Mouse (Mus musculus) forebrain, postnatal 0 days (tissue): ENCODE results near the gene Unc13a. TPM values are rescaled to one million over a fixed set of nuclear protein-coding genes. Genes with fewer than 3 reads are reported as not detected.
A peak's percentile ranks its signal among the peaks of the same experiment; 100 is the strongest.

Experiments
- ATAC-seq: fragments of 200-750 bp; cut with Nextera tagmentation; 2 replicates; pipeline ENCODE4 v1.8.0; 2017; ENCODE audit warnings: mild to moderate bottlenecking, moderate library complexity
- DNase-seq: peaks from one replicate; pipeline ENCODE4 v3.0.0-alpha.2; 2015
- H3K27ac ChIP-seq: fragments of 300-500 bp; sonication (generic); 2 replicates; pipeline ENCODE4 v1.5.1; 2014; ENCODE audit warnings: low read depth, mild to moderate bottlenecking, antibody characterized with exemption, low read length, moderate library complexity, mixed read lengths
- H3K27me3 ChIP-seq: fragments of 300-500 bp; sonication (generic); 2 replicates; pipeline ENCODE4 v1.6.1; 2014; ENCODE audit warnings: mild to moderate bottlenecking, low read length, mixed read lengths; ENCODE audit not compliant: insufficient read depth
- H3K36me3 ChIP-seq: fragments of 300-500 bp; sonication (generic); 2 replicates; pipeline ENCODE4 v1.6.1; 2014; ENCODE audit warnings: mild to moderate bottlenecking, moderate library complexity; ENCODE audit not compliant: insufficient read depth
- H3K4me1 ChIP-seq: fragments of 300-500 bp; sonication (generic); 2 replicates; pipeline ENCODE4 v1.6.1; 2014; ENCODE audit warnings: antibody characterized with exemption; ENCODE audit not compliant: insufficient read depth
- H3K4me2 ChIP-seq: fragments of 300-500 bp; sonication (generic); 2 replicates; pipeline ENCODE4 v1.6.1; 2014; ENCODE audit warnings: low read depth, mild to moderate bottlenecking, moderate library complexity
- H3K4me3 ChIP-seq: fragments of 300-500 bp; sonication (generic); 2 replicates; pipeline ENCODE4 v1.5.1; 2014; ENCODE audit warnings: low read depth, low read length, mixed read lengths
- H3K9ac ChIP-seq: fragments of 300-500 bp; sonication (generic); 2 replicates; pipeline ENCODE4 v1.6.1; 2014; ENCODE audit warnings: mild to moderate bottlenecking
- H3K9me3 ChIP-seq: fragments of 300-500 bp; sonication (generic); 2 replicates; pipeline ENCODE4 v1.6.1; 2016; ENCODE audit warnings: low read length
- CTCF ChIP-seq: sonication (generic); IDR thresholded peaks from 2 replicates; pipeline ENCODE4 v1.5.1; 2016; ENCODE audit warnings: antibody characterized with exemption, control low read depth, low read depth
- WGBS: fragments of 180-500 bp; shearing (Covaris S2); extraction: QIAGEN DNeasy Blood & Tissue Kit; methylation state at CpG from one replicate; pipeline ENCODE4 v1.1.7; 2014; 5-methylcytosine and 5-hydroxymethylcytosine counted together
- polyA plus RNA-seq: library from polyadenylated mRNA; unstranded; fragments of >200 nt; fragmentation: Nextera tagmentation; extraction: Ambion mirVana; gene quantifications from 2 replicates; pipeline ENCODE4 v1.2.1, GENCODE M21; 2015
- total RNA-seq: library from RNA; depleted of rRNA; stranded (reverse); fragments of >200 nt; gene quantifications from 2 replicates; pipeline ENCODE4 v1.2.3, GENCODE M21; 2014

The Unc13a gene
- total and polyA plus RNA-seq, 2 experiments from 2014 or later: 18.8 to 89.2 TPM

- H3K9ac ChIP-seq: no peak overlapping the region
- H3K4me3 ChIP-seq: no peak overlapping the region
- H3K9me3 ChIP-seq: no peaks in the 10 kb centered on the region
- no peak overlapping the region for H3K27ac ChIP-seq
- WGBS: 8% methylated on average over 8 of the region's 8 CpGs
- no peak overlapping the region for H3K4me2 ChIP-seq
- H3K4me1 ChIP-seq: peaks cover 5% of the 10 kb centered on the region; the same call in 1 of the 2 replicates
- H3K36me3 ChIP-seq: no peaks in the 10 kb centered on the region
- peaks cover 98% of the 10 kb centered on the region for H3K27me3 ChIP-seq
- DNase-seq (no peak), ATAC-seq (no peak)
- no peak for TF ChIP-seq CTCF
Observed at GRCm38 (mm10) chr8:71687616-71688015, 16.1 kb upstream of the Unc13a start.

GRCm38 (mm10) chr8:71686143-71686734, 14.7 kb upstream of the Unc13a start:
- Histone ChIP-seq H3K9me3 (no peaks in the 10 kb centered on the region), H3K9ac (peak overlapping the region; percentile 46), H3K4me1 (peaks cover 5% of the 10 kb centered on the region; the same call in 1 of the 2 replicates), H3K4me2 (peak overlapping the region; percentile 59), H3K27ac (no peak overlapping the region), H3K27me3 (peaks cover 97% of the 10 kb centered on the region), H3K4me3 (peak overlapping the region; percentile 42), H3K36me3 (no peaks in the 10 kb centered on the region)
- peak; percentile 21 for ATAC-seq
- TF ChIP-seq CTCF: no peak
- WGBS: 4% methylated on average over 23 of the region's 23 CpGs
- no peak for DNase-seq

DNA sequence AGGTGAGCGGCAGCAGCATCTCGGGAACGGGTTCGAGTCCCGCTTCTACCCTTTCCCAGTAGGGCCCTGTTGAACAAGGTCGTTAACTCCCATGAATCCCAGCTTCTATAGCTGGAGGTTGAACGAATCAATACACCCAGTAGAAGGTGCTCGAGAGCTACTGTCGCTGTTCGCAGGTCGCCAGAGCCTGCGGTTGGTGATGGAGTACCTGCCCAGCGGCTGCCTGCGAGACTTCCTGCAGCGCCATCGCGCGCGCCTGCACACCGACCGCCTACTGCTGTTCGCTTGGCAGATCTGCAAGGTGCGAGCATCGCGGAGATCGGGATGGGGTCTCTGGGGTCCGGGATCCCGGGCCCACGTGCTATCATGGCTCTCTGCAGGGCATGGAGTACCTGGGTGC, 14.0 kb upstream of the Unc13a start:
- Histone ChIP-seq H3K9me3 (no peaks in the 10 kb centered on the region), H3K36me3 (no peaks in the 10 kb centered on the region), H3K4me1 (peaks cover 5% of the 10 kb centered on the region; the same call in 1 of the 2 replicates), H3K4me3 (peak overlapping the region; percentile 42), H3K27me3 (peaks cover 98% of the 10 kb centered on the region), H3K4me2 (peak overlapping the region; percentile 59), H3K27ac (no peak overlapping the region), H3K9ac (peak overlapping the region; percentile 46)
- DNase-seq (peak; percentile 68), ATAC-seq (peak; percentile 60)
- WGBS: 6% methylated on average over 29 of the region's 29 CpGs
- peak; percentile 68 for TF ChIP-seq CTCF

- no peak for ATAC-seq
- Histone ChIP-seq H3K9ac (no peak overlapping the region), H3K4me3 (no peak overlapping the region), H3K27ac (no peak overlapping the region), H3K27me3 (peaks cover 98% of the 10 kb centered on the region), H3K9me3 (no peaks in the 10 kb centered on the region), H3K36me3 (no peaks in the 10 kb centered on the region), H3K4me1 (peaks cover 5% of the 10 kb centered on the region; the same call in 1 of the 2 replicates), H3K4me2 (no peak overlapping the region)
- WGBS: 12% methylated on average over 10 of the region's 10 CpGs
- DNase-seq: no peak
- no peak for TF ChIP-seq CTCF
Observed at GRCm38 (mm10) chr8:71684701-71685100, 13.1 kb upstream of the Unc13a start.

DNA sequence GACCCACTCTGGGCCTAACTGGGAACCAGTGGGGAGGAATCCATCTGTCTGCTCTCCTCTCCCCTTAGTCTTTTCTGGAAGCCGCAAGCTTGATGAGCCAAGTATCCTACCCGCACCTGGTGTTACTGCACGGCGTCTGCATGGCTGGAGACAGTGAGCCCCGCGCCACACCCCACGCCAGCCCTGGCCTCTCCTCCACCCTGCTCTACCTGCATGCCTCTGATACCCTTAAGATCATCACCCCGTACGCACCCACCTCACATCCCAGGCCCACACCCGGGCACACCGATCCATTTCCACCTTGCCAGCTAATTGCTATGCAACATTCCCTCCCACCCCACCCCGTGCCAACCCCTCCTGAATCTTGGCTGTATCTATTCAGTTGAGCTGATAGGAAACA, 11.3 kb upstream of the Unc13a start:
- Histone ChIP-seq H3K9me3 (no peaks in the 10 kb centered on the region), H3K4me2 (no peak overlapping the region), H3K27ac (no peak overlapping the region), H3K27me3 (peaks cover 90% of the 10 kb centered on the region), H3K36me3 (no peaks in the 10 kb centered on the region), H3K9ac (no peak overlapping the region), H3K4me3 (no peak overlapping the region), H3K4me1 (peaks cover 5% of the 10 kb centered on the region; the same call in 1 of the 2 replicates)
- DNase-seq (no peak), ATAC-seq (no peak)
- 49% methylated on average over 12 of the region's 12 CpGs for WGBS
- TF ChIP-seq CTCF: no peak

- H3K27me3 ChIP-seq: peaks cover 77% of the 10 kb centered on the region
- H3K9ac ChIP-seq: no peak overlapping the region
- no peak overlapping the region for H3K27ac ChIP-seq
- ATAC-seq (no peak), DNase-seq (no peak)
- no peak overlapping the region for H3K4me2 ChIP-seq
- no peaks in the 10 kb centered on the region for H3K9me3 ChIP-seq
- WGBS: 7% methylated on average over 17 of the region's 18 CpGs
- no peaks in the 10 kb centered on the region for H3K36me3 ChIP-seq
- no peak overlapping the region for H3K4me3 ChIP-seq
- TF ChIP-seq CTCF: no peak
- H3K4me1 ChIP-seq: peaks cover 2% of the 10 kb centered on the region; the same call in 1 of the 2 replicates
Observed at GRCm38 (mm10) chr8:71681369-71681915, 9.9 kb upstream of the Unc13a start.

DNA sequence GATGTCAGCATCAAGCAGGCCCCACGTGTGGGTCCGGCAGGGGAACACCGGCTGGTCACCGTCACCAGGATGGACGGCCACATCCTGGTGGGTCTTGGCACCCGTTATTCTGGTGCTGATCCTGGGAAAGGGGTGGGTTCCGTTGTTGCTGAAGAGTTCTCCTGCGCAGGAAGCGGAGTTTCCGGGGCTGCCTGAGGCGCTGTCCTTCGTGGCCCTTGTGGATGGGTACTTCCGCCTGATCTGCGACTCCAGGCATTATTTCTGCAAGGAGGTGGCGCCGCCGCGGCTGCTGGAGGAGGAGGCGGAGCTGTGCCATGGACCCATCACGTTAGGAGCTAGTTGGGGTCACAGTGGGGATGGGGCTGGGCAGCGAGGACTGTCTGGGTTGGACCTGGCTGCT, 8.9 kb upstream of the Unc13a start:
- Histone ChIP-seq H3K27me3 (peaks cover 67% of the 10 kb centered on the region), H3K4me3 (no peak overlapping the region), H3K4me1 (peaks cover 6% of the 10 kb centered on the region; the same call in 1 of the 2 replicates), H3K9me3 (no peaks in the 10 kb centered on the region), H3K27ac (no peak overlapping the region), H3K4me2 (no peak overlapping the region), H3K36me3 (no peaks in the 10 kb centered on the region), H3K9ac (no peak overlapping the region)
- ATAC-seq (no peak), DNase-seq (no peak)
- TF ChIP-seq CTCF: no peak
- 7% methylated on average over 21 of the region's 21 CpGs for WGBS
